Mouse (Mus musculus) neural tube, embryonic 13.5 days (tissue): Measurements from ENCODE around the gene Pou1f1. TPM values are rescaled to one million over a fixed set of nuclear protein-coding genes. Genes with fewer than 3 reads are reported as not detected.

Experiments used
- ATAC-seq: fragments of 200-750 bp; cut with Nextera tagmentation; 2 replicates; pipeline ENCODE4 v1.8.0; 2017; ENCODE audit warnings: low read depth, mild to moderate bottlenecking, moderate TSS enrichment, moderate library complexity
- H3K27ac ChIP-seq: fragments of 300-500 bp; sonication (generic); replicated peaks from 2 replicates; pipeline ENCODE4 v1.5.1; 2015; ENCODE audit warnings: moderate library complexity, mild to moderate bottlenecking, inconsistent platforms
- H3K27me3 ChIP-seq: fragments of 300-500 bp; sonication (generic); 2 replicates; pipeline ENCODE4 v1.6.1; 2015; ENCODE audit warnings: mild to moderate bottlenecking, inconsistent platforms
- H3K36me3 ChIP-seq: fragments of 300-500 bp; sonication (generic); 2 replicates; pipeline ENCODE4 v1.6.1; 2015; ENCODE audit warnings: mild to moderate bottlenecking, inconsistent platforms
- H3K4me1 ChIP-seq: fragments of 300-500 bp; sonication (generic); replicated peaks from 2 replicates; pipeline ENCODE4 v1.6.1; 2015; ENCODE audit warnings: inconsistent platforms
- H3K4me2 ChIP-seq: fragments of 300-500 bp; sonication (generic); 2 replicates; pipeline ENCODE4 v1.6.1; 2015; ENCODE audit warnings: inconsistent platforms, mild to moderate bottlenecking, moderate library complexity
- H3K4me3 ChIP-seq: fragments of 300-500 bp; sonication (generic); 2 replicates; pipeline ENCODE4 v1.5.1; 2015; ENCODE audit warnings: mild to moderate bottlenecking, inconsistent platforms
- H3K9ac ChIP-seq: fragments of 300-500 bp; sonication (generic); 2 replicates; pipeline ENCODE4 v1.6.1; 2015; ENCODE audit warnings: moderate library complexity, mild to moderate bottlenecking, inconsistent platforms
- H3K9me3 ChIP-seq: fragments of 300-500 bp; sonication (generic); 2 replicates; pipeline ENCODE4 v1.6.1; 2016; ENCODE audit warnings: inconsistent platforms
- WGBS: fragments of 180-500 bp; shearing (Covaris S2); methylation state at CpG from one replicate; pipeline ENCODE4 v1.1.7; 2015; 5-methylcytosine and 5-hydroxymethylcytosine counted together
- polyA plus RNA-seq: library from polyadenylated mRNA; unstranded; fragments of >200 nt; fragmentation: Nextera tagmentation; extraction: Ambion mirVana; gene quantifications from 2 replicates; pipeline ENCODE4 v1.2.1, GENCODE M21; 2015

The Pou1f1 gene
- polyA plus RNA-seq, 1 experiment from 2014 or later = not detected

GRCm38 (mm10) chr16:65568853-65569252 lies 48.5 kb downstream of the Pou1f1 start:
- H3K9ac ChIP-seq = no peak overlapping the region
- H3K27me3 ChIP-seq = no peaks in the 10 kb centered on the region
- 84% methylated on average over 4 of the region's 4 CpGs for WGBS
- no peak for ATAC-seq
- H3K4me2 ChIP-seq = no peak overlapping the region
- H3K9me3 ChIP-seq = no peaks in the 10 kb centered on the region
- H3K36me3 ChIP-seq = no peaks in the 10 kb centered on the region
- no peak overlapping the region for H3K27ac ChIP-seq
- peaks cover 11% of the 10 kb centered on the region for H3K4me1 ChIP-seq
- no peak overlapping the region for H3K4me3 ChIP-seq

GRCm38 (mm10) chr16:65577298-65578029 lies 57.2 kb downstream of the Pou1f1 start:
- no peaks in the 10 kb centered on the region for H3K36me3 ChIP-seq
- H3K27ac ChIP-seq = peak overlapping the region; percentile 72; the same call in 1 of the 2 replicates
- no peak overlapping the region for H3K4me2 ChIP-seq
- no peak for ATAC-seq
- no peaks in the 10 kb centered on the region for H3K27me3 ChIP-seq
- H3K4me3 ChIP-seq = no peak overlapping the region
- WGBS = 37% methylated on average over 6 of the region's 6 CpGs
- H3K4me1 ChIP-seq = no peaks in the 10 kb centered on the region
- H3K9ac ChIP-seq = no peak overlapping the region
- no peaks in the 10 kb centered on the region for H3K9me3 ChIP-seq

Other genes with a start within 250 kb of the Pou1f1 start
- 194 and 213 TPM in 2 replicates for gene Chmp2b, start 42.2 kb downstream of the Pou1f1 start, polyA plus RNA-seq